Mouse (Mus musculus): ENCODE results near the gene Tfpi.

Tfpi gene

DNA sequence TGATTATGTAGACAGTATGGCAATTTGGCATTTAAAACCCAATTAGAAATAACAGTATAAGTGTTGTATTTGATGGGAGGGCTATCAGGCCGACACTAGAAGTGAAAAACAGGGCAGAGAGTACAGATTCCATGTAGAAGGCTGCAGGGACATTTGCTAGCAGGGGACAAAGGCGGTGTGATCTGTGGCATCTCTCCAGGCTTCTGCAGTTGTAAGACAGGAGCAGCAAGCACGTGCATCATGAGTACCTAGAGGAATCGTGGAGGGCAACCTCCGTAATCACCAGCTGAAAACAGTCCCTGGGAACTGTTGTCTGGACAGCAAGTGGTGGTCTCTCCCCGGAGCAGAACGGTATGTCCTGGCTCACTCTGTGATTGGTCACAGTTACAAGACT is 88.6 kb downstream of the Tfpi start:
- DNase-seq = no peak

- no peak for DNase-seq
Measured at GRCm38 (mm10) chr2:84387394-84388022, 89.1 kb downstream of the Tfpi start.

DNA sequence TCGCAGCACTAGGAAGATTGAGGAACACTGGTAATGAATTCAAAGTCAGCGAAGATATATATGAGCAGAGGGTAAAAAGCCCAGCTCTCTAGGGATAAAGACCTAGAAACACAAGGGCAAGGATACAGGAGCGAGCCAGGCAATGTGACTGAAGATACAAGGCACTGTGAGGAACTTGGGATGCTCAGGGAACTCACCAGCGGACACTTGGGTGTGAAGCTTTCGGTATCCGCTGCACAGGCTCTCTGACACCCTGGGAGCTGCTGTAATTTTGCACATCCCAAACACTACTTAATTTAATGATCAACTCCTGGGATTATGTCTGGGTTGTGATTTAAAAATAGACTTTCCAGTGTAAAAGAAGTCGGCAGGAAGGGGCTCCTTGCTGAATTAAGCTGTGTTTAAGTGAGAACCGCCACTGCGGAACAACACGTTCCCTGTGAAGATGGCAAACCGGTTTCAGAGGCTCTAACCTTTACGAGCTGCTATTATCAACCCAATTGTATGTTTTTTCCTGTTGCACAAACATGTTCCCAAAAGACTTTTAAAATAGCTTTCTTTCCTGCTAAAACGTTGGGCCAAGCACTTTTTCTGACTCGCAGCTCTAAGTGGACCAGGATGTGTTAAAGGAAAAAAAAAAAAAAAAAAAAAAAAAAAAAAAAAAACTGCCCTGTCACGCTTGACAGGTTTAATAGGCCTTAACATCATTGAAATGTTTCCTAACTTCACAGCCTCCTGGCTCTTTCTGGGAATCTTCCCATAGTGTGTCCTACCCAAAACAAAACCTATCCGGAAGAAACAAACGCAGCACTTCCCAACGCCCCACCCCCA is 89.8 kb downstream of the Tfpi start:
- no peak for DNase-seq

DNA sequence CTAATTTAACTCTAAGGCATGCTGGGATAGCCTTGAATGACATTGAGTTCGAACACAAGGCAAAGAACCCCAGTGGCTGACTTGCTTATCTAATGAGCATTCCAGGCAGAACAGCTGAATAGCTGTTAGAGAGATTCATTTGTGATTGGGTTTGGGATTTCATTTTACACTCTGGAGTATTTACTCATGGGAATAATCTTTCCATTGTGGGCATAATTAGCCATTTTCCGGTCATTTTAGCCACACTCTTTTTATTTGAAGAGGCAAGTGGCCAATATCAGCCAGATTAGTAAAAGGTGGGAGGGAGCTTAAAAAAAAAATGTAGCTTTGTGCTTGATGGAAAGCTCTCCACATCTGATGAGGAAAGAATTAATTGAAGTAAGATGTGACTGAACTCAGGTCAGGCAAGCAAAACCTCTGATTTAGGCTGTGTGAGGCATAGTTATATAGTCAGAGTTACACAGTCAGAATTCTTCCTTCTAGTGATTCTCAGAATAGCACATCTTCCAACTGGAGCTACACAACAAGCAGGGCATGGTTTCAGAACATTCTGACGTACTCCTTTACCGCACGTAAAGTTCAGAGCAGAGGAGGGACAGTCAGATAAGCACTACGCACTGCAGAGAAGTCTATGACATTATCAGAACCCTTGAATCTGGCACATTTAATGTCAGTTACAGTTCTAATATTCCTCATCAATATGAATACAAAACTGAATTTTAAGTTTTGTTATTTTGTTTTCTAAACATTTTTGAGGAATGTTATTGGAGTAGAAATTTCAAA is 91.5 kb downstream of the Tfpi start:
- DNase-seq = no peak

DNA sequence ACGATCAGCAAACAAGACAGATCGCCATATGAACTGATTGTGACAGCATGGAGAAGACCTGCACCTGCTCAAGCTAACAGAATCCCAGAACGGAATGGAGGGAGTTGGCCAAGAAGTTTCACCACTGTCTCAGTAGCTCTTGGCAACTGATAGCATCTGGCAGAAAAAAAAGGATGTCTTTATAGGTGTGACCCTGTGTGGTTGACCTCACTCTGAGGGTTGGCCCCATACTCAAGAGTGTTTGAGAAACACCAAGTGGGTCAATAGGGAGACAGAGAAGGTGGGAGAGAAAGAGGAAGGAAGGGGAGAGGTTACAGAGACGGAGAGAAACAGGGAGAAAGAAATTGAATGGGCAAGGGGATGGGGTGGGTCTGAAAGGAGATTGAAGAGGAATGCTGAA is 92.7 kb downstream of the Tfpi start:
- peak in 1 of 2 experiments; percentile 24 for DNase-seq
